In the genomic region with DNA sequence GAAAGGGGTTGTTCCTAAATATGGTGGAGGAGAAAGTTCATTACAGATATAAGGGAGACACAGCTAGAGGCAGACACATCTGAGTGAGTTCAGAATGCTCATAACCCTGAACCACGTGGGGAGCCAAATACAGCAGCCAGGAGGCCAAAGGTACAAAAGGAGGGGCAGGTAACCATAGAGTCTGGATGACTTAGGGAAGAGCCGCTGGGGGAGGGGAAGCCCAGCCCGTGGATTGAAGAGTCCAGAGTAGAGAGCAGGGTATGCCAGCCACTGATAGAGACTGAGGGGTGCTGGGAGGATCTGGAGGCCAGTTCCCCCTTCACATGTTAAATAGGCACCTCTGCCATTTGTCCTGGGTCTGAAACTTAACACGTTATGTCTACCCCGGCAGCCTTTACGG, we compare ENCODE assay signal across 17 mouse cellular contexts. TPM values are rescaled to one million over a fixed set of nuclear protein-coding genes. Genes with fewer than 3 reads are reported as not detected.
A peak's percentile ranks its signal among the peaks of the same experiment; 100 is the strongest.
DNase-seq lines count a peak whose midpoint lies in the region; ATAC-seq and TF ChIP-seq lines count a peak whose summit lies in the region.
"Had no signal": no experiment of that assay in that cellular context is flagged by ENCODE, and none has a peak within 500 bp of the region (broad histone marks: within the 10 kb centered on the region; RNA-seq: fewer than 3 reads in every experiment).

No protein-coding gene starts in this region.

- peak; percentile 94 for ATAC-seq in intestine, embryonic 16.5 days
- peak; percentile 89 for ATAC-seq in liver, embryonic 16.5 days (ENCODE audit: low read depth)
- no peak for ATAC-seq in hindbrain, postnatal 0 days

- WGBS in intestine, embryonic 16.5 days, result 54% methylated on average over 6 of the region's 6 CpGs
- 56% methylated on average over 6 of the region's 6 CpGs for WGBS in liver, embryonic 16.5 days (ENCODE audit: insufficient replicate concordance)
- WGBS in hindbrain, postnatal 0 days, result 67% methylated on average over 6 of the region's 6 CpGs

- H3K9me3 ChIP-seq in intestine, embryonic 16.5 days (ENCODE audit: control insufficient read depth, low read length), result no peaks in the 10 kb centered on the region
- H3K9me3 ChIP-seq in liver, embryonic 16.5 days (replicated peaks; ENCODE audit: control insufficient read depth, low read length), result no peaks in the 10 kb centered on the region
- no peaks in the 10 kb centered on the region for H3K9me3 ChIP-seq in hindbrain, postnatal 0 days (ENCODE audit: low read length)

- H3K4me1 ChIP-seq in intestine, embryonic 16.5 days (ENCODE audit: control insufficient read depth, insufficient read depth, low read length), result peaks cover 15% of the 10 kb centered on the region
- H3K4me1 ChIP-seq in liver, embryonic 16.5 days (ENCODE audit: control insufficient read depth, low read depth, low read length), result 0 out of 2 replicates have a peak, but pooled peaks cover 2% of the 10 kb centered on the region
- H3K4me1 ChIP-seq in hindbrain, postnatal 0 days (ENCODE audit: insufficient read depth, low read length), result no peaks in the 10 kb centered on the region

- 0 out of 2 replicates have a peak overlapping the region, but pooled peaks have one; percentile 6 for H3K9ac ChIP-seq in intestine, embryonic 16.5 days (ENCODE audit: low read depth, low read length)
- no peak overlapping the region for H3K9ac ChIP-seq in liver, embryonic 16.5 days (ENCODE audit: low read depth, low read length)
- H3K9ac ChIP-seq in hindbrain, postnatal 0 days (replicated peaks; ENCODE audit: low read length), result no peak overlapping the region

- H3K27ac ChIP-seq in intestine, embryonic 16.5 days (ENCODE audit: low read length), result peak overlapping the region; percentile 64
- peak overlapping the region; percentile 41; the same call in 1 of the 2 replicates for H3K27ac ChIP-seq in liver, embryonic 16.5 days (ENCODE audit: low read length)
- H3K27ac ChIP-seq in hindbrain, postnatal 0 days, result no peak overlapping the region

- DNase-seq in R1 (ENCODE audit: low read depth, low spot score), result peak; percentile 56
- peak; percentile 81 to 90 for DNase-seq in kidney, postnatal 25 days
- no peak for DNase-seq in urinary bladder, adult 18-20 months (ENCODE audit: low spot score in 2 of 2)
- no peak for DNase-seq in gastrocnemius, postnatal 36 days
- DNase-seq in hindbrain, postnatal 0 days (ENCODE audit: low spot score), result no peak
- DNase-seq in layer of hippocampus, adult 9-10 months (ENCODE audit: low spot score), result no peak
- DNase-seq: cerebellum, adult 2 months; embryo, embryonic 11 days had no signal

- intact Hi-C loops in gastrocnemius, postnatal 36 days (cut with DNase I), result loop anchor here (5.0 kb wide), 1 partner anchor 112 kb away; no protein-coding TSS in a partner anchor

- TF ChIP-seq CTCF in hindbrain, postnatal 0 days (IDR thresholded peaks at IDR 0.05; ENCODE audit: low read depth), result no peak

- no peak overlapping the region for H3K4me3 ChIP-seq in intestine, embryonic 16.5 days (ENCODE audit: low read length)
- no peak overlapping the region for H3K4me3 ChIP-seq in liver, embryonic 16.5 days (ENCODE audit: low read depth, low read length)
- no peak overlapping the region for H3K4me3 ChIP-seq in hindbrain, postnatal 0 days (ENCODE audit: low read length)
- H3K4me3 ChIP-seq: erythroblast, embryonic 14.5 days had no signal

- H3K27me3 ChIP-seq in intestine, embryonic 16.5 days (replicated peaks; ENCODE audit: control insufficient read depth, insufficient read depth, low read length), result no peaks in the 10 kb centered on the region
- no peaks in the 10 kb centered on the region for H3K27me3 ChIP-seq in liver, embryonic 16.5 days (ENCODE audit: control insufficient read depth, insufficient read depth, low read depth, low read length)
- no peaks in the 10 kb centered on the region for H3K27me3 ChIP-seq in hindbrain, postnatal 0 days (ENCODE audit: insufficient read depth, low read length)

- H3K36me3 ChIP-seq in intestine, embryonic 16.5 days (ENCODE audit: control insufficient read depth, insufficient read depth, low read length), result no peaks in the 10 kb centered on the region
- H3K36me3 ChIP-seq in liver, embryonic 16.5 days (ENCODE audit: control insufficient read depth, insufficient read depth), result no peaks in the 10 kb centered on the region
- no peaks in the 10 kb centered on the region for H3K36me3 ChIP-seq in hindbrain, postnatal 0 days (ENCODE audit: insufficient read depth, low read length)

- H3K4me2 ChIP-seq in intestine, embryonic 16.5 days (ENCODE audit: low read depth, low read length), result peak overlapping the region; percentile 20; the same call in 1 of the 2 replicates
- H3K4me2 ChIP-seq in liver, embryonic 16.5 days (ENCODE audit: low read depth, low read length), result peak overlapping the region; percentile 18; the same call in 1 of the 2 replicates
- H3K4me2 ChIP-seq in hindbrain, postnatal 0 days (ENCODE audit: low read depth, low read length), result no peak overlapping the region
- H3K4me2 ChIP-seq: heart, embryonic 11.5 days had no signal

RNA-seq across cellular contexts. Expression of a gene that starts 28.7 kb away (rescaled TPM):
- not detected in 2 replicates for polyA plus RNA-seq in intestine, embryonic 16.5 days (2015; fragmentation: Nextera tagmentation; extraction: Ambion mirVana)
- not detected in 2 replicates for polyA plus RNA-seq in liver, embryonic 16.5 days (2015; fragmentation: Nextera tagmentation; extraction: Ambion mirVana)
- total RNA-seq in gastrocnemius, postnatal 36 days (2021), result not detected
- total RNA-seq in hindbrain, postnatal 0 days (2014; rRNA removed), result not detected in 2 replicates
- not detected in 2 replicates for polyA plus RNA-seq in hindbrain, postnatal 0 days (2015; fragmentation: Nextera tagmentation; extraction: Ambion mirVana)
- total RNA-seq: left cerebral cortex, adult 8-10 months; megakaryocyte-erythroid progenitor cell, adult 5-6 weeks had no signal
- polyA plus RNA-seq: brain, embryonic 14.5 days; cerebellum, adult 2 months; erythroblast, embryonic 14.5 days; frontal cortex, adult 2 months; heart, embryonic 11.5 days; stomach, embryonic 14.5 days had no signal

RNA-seq across cellular contexts. Expression of a gene that starts 29.5 kb away (rescaled TPM):
- 49.7 and 50.7 TPM in 2 replicates for polyA plus RNA-seq in intestine, embryonic 16.5 days (2015; fragmentation: Nextera tagmentation; extraction: Ambion mirVana)
- 18.1 and 20.9 TPM in 2 replicates for polyA plus RNA-seq in liver, embryonic 16.5 days (2015; fragmentation: Nextera tagmentation; extraction: Ambion mirVana)
- total RNA-seq in gastrocnemius, postnatal 36 days (2021), result 10 to 100 TPM; 29.3 to 30.8 TPM
- 75.1 and 79.2 TPM in 2 replicates for total RNA-seq in hindbrain, postnatal 0 days (2014; rRNA removed)
- polyA plus RNA-seq in hindbrain, postnatal 0 days (2015; fragmentation: Nextera tagmentation; extraction: Ambion mirVana), result 18.7 and 21.6 TPM in 2 replicates

Comparison
In these comparisons a context has a peak if more than half of its experiments do, and no peak if none do; other contexts are left out.
1. DNase-seq: peak in R1 (single experiment) and kidney, postnatal 25 days (2 of 2); none in urinary bladder, adult 18-20 months (0 of 2), gastrocnemius, postnatal 36 days (0 of 2), hindbrain, postnatal 0 days (single experiment) and layer of hippocampus, adult 9-10 months (single experiment).